Mouse (Mus musculus): ENCODE data around the gene Gls2.
"Not testable (repeated sequence)": the region's sequence is repeated elsewhere in the genome, so short reads cannot be mapped to it uniquely, and the experiment has no call there.

- TF ChIP-seq POLR2A (IDR thresholded peaks at IDR 0.05; ENCODE audit: borderline replicate concordance, extremely low read depth, low read depth, low read length); CTCF (IDR thresholded peaks at IDR 0.05; ENCODE audit: insufficient read depth, low read length): not testable (repeated sequence)
These were observed 19.9 kb downstream of the Gls2 start for GRCm38 (mm10) chr10:128214112-128214511.

All from lung, adult 2 months (tissue).